9 mouse cellular contexts compared by ENCODE assay signal in the genomic region with DNA sequence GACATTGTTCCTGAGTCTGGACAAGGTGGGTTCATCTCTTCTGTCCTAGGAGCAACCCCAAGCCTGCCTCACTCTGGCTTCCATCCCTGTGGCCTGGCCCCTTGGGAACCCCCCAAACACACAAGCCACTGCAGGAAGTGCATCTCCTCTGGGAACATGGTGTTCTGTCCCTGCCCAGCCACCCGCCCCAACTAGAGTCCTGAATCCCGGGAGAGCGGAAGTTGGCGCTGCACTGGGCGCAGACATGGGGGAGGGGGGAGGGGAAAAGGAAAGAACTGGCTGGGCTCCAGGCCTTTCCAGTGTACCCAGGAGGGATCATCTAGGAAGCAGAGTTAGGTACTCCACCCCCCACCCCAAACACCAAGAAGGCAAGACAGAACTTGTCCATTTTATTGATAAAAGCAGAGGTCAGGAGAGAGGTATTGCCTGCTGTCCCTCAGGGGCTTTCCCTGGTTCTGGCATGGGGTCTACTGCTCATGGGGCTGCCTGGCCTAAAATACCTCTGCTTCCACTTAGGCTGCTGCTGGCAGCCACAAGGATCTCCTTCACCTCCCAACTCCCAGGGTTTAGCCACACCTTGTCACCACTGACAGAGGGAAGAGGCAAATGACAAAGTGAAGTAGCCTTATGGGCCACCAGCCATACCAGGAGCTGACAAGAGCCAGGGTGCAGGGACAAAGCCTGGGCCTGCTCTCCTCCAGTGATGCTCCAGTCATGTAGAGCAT. TPM values are rescaled to one million over a fixed set of nuclear protein-coding genes. Genes with fewer than 3 reads are reported as not detected.
DNase-seq lines count a peak whose midpoint lies in the region; ATAC-seq and TF ChIP-seq lines count a peak whose summit lies in the region.
"Had no signal": no experiment of that assay in that cellular context is flagged by ENCODE, and none has a peak within 500 bp of the region (broad histone marks: within the 10 kb centered on the region; RNA-seq: fewer than 3 reads in every experiment).

No protein-coding gene starts in this region.

- H3K4me3 ChIP-seq in lung, embryonic 14.5 days (ENCODE audit: low read depth, low read length) = no peak overlapping the region
- H3K4me3 ChIP-seq in midbrain, embryonic 14.5 days (replicated peaks; ENCODE audit: low read depth, low read length) = no peak overlapping the region
- no peak overlapping the region for H3K4me3 ChIP-seq in intestine, embryonic 15.5 days (replicated peaks)
- H3K4me3 ChIP-seq: stomach, embryonic 15.5 days had no signal

- H3K27ac ChIP-seq in lung, embryonic 14.5 days (ENCODE audit: low read depth) = no peak overlapping the region
- H3K27ac ChIP-seq in midbrain, embryonic 14.5 days (replicated peaks; ENCODE audit: low read depth, low read length) = no peak overlapping the region
- no peak overlapping the region for H3K27ac ChIP-seq in intestine, embryonic 15.5 days
- H3K27ac ChIP-seq: stomach, embryonic 15.5 days had no signal

- peaks cover 54% of the 10 kb centered on the region for H3K36me3 ChIP-seq in lung, embryonic 14.5 days (ENCODE audit: insufficient read depth)
- peaks cover 56% of the 10 kb centered on the region for H3K36me3 ChIP-seq in midbrain, embryonic 14.5 days (ENCODE audit: control insufficient read depth, insufficient read depth, low read length)
- peaks cover 13% of the 10 kb centered on the region for H3K36me3 ChIP-seq in intestine, embryonic 15.5 days

- peaks cover 6% of the 10 kb centered on the region; the same call in 1 of the 2 replicates for H3K4me1 ChIP-seq in lung, embryonic 14.5 days (ENCODE audit: insufficient read depth)
- H3K4me1 ChIP-seq in midbrain, embryonic 14.5 days (ENCODE audit: control insufficient read depth, insufficient read depth, low read length) = peaks cover 28% of the 10 kb centered on the region
- H3K4me1 ChIP-seq in intestine, embryonic 15.5 days (replicated peaks) = peaks cover 23% of the 10 kb centered on the region

- H3K9ac ChIP-seq in lung, embryonic 14.5 days = no peak overlapping the region
- H3K9ac ChIP-seq in midbrain, embryonic 14.5 days (replicated peaks; ENCODE audit: low read length) = no peak overlapping the region
- no peak overlapping the region for H3K9ac ChIP-seq in intestine, embryonic 15.5 days
- H3K9ac ChIP-seq: stomach, embryonic 15.5 days had no signal

- WGBS in lung, embryonic 14.5 days = 83% methylated on average over 5 of the region's 5 CpGs
- WGBS in midbrain, embryonic 14.5 days = 68% methylated on average over 5 of the region's 5 CpGs
- 77% methylated on average over 5 of the region's 5 CpGs for WGBS in intestine, embryonic 15.5 days

- peak; percentile 12 to 32 for DNase-seq in frontal cortex, postnatal 10 days (ENCODE audit: low spot score in 2 of 2)
- no peak for DNase-seq in frontal cortex, adult 2 months (ENCODE audit: extremely low spot score in 1 of 2, low spot score in 1 of 2)
- DNase-seq in urinary bladder, postnatal 14 days (ENCODE audit: low spot score) = peak; percentile 29
- DNase-seq in urinary bladder, postnatal 10 days (ENCODE audit: low spot score) = no peak
- peak; percentile 68 for DNase-seq in heart, postnatal 4 days
- peak; percentile 33 for DNase-seq in lung, embryonic 14.5 days
- no peak for DNase-seq in midbrain, embryonic 14.5 days

- TF ChIP-seq CTCF in lung, embryonic 14.5 days (IDR thresholded peaks at IDR 0.05; ENCODE audit: low read depth) = no peak

- H3K4me2 ChIP-seq in lung, embryonic 14.5 days = no peak overlapping the region
- no peak overlapping the region for H3K4me2 ChIP-seq in midbrain, embryonic 14.5 days (ENCODE audit: low read length)
- H3K4me2 ChIP-seq in intestine, embryonic 15.5 days (replicated peaks) = no peak overlapping the region
- H3K4me2 ChIP-seq: stomach, embryonic 15.5 days had no signal

- ATAC-seq in lung, embryonic 14.5 days (ENCODE audit: insufficient read depth) = no peak
- no peak for ATAC-seq in midbrain, embryonic 14.5 days (ENCODE audit: low FRiP score, low TSS enrichment)
- no peak for ATAC-seq in intestine, embryonic 15.5 days

- H3K27me3 ChIP-seq in lung, embryonic 14.5 days (ENCODE audit: insufficient read depth, low read length) = no peaks in the 10 kb centered on the region
- H3K27me3 ChIP-seq in midbrain, embryonic 14.5 days (ENCODE audit: control insufficient read depth, insufficient read depth, low read length) = no peaks in the 10 kb centered on the region
- no peaks in the 10 kb centered on the region for H3K27me3 ChIP-seq in intestine, embryonic 15.5 days (replicated peaks)
- H3K27me3 ChIP-seq: stomach, embryonic 15.5 days had no signal

- H3K9me3 ChIP-seq in lung, embryonic 14.5 days (ENCODE audit: low read depth, low read length) = no peaks in the 10 kb centered on the region
- H3K9me3 ChIP-seq in midbrain, embryonic 14.5 days (ENCODE audit: control insufficient read depth, low read length) = no peaks in the 10 kb centered on the region
- H3K9me3 ChIP-seq in intestine, embryonic 15.5 days = no peaks in the 10 kb centered on the region
- H3K9me3 ChIP-seq: stomach, embryonic 15.5 days had no signal

RNA-seq across cellular contexts. Expression of a gene that starts 4.2 kb away (rescaled TPM):
- polyA plus RNA-seq in frontal cortex, adult 2 months (2012; rRNA removed) = 101 and 105 TPM in 2 replicates
- 10 to 100 TPM; 60.7 to 66.5 TPM for total RNA-seq in heart, postnatal 4 days (2021)
- 47.6 and 50.8 TPM in 2 replicates for polyA plus RNA-seq in lung, embryonic 14.5 days (2014; fragmentation: Nextera tagmentation; extraction: Ambion mirVana)
- 32.5 and 35.7 TPM in 2 replicates for polyA plus RNA-seq in midbrain, embryonic 14.5 days (2014; fragmentation: Nextera tagmentation; extraction: Ambion mirVana)
- 18.7 and 19.4 TPM in 2 replicates for polyA plus RNA-seq in intestine, embryonic 15.5 days (2015; fragmentation: Nextera tagmentation; extraction: Ambion mirVana)

RNA-seq across cellular contexts. Expression of a gene that starts 14.0 kb away (rescaled TPM):
- 6.5 and 6.7 TPM in 2 replicates for polyA plus RNA-seq in frontal cortex, adult 2 months (2012; rRNA removed)
- total RNA-seq in heart, postnatal 4 days (2021) = 10 to 100 TPM; 11.5 to 12.5 TPM
- polyA plus RNA-seq in lung, embryonic 14.5 days (2014; fragmentation: Nextera tagmentation; extraction: Ambion mirVana) = 44.0 and 46.8 TPM in 2 replicates
- 12.8 and 16.4 TPM in 2 replicates for polyA plus RNA-seq in midbrain, embryonic 14.5 days (2014; fragmentation: Nextera tagmentation; extraction: Ambion mirVana)
- polyA plus RNA-seq in intestine, embryonic 15.5 days (2015; fragmentation: Nextera tagmentation; extraction: Ambion mirVana) = 30.1 and 34.4 TPM in 2 replicates

RNA-seq across cellular contexts. Expression of a gene that starts 14.1 kb away (rescaled TPM):
- 1.2 TPM in 2 replicates for polyA plus RNA-seq in frontal cortex, adult 2 months (2012; rRNA removed)
- total RNA-seq in heart, postnatal 4 days (2021) = under 1 TPM; 0.47 to 0.52 TPM
- 1.2 and 1.4 TPM in 2 replicates for polyA plus RNA-seq in lung, embryonic 14.5 days (2014; fragmentation: Nextera tagmentation; extraction: Ambion mirVana)
- 0.27 and 0.58 TPM in 2 replicates for polyA plus RNA-seq in midbrain, embryonic 14.5 days (2014; fragmentation: Nextera tagmentation; extraction: Ambion mirVana)
- 0.51 and 0.84 TPM in 2 replicates for polyA plus RNA-seq in intestine, embryonic 15.5 days (2015; fragmentation: Nextera tagmentation; extraction: Ambion mirVana)

Comparison
In these comparisons a context has a peak if more than half of its experiments do, and no peak if none do; other contexts are left out.
1. DNase-seq: peak in frontal cortex, postnatal 10 days (2 of 2), urinary bladder, postnatal 14 days (single experiment), heart, postnatal 4 days (single experiment) and lung, embryonic 14.5 days (single experiment); none in frontal cortex, adult 2 months (0 of 2), urinary bladder, postnatal 10 days (single experiment) and midbrain, embryonic 14.5 days (single experiment).